Mouse (Mus musculus): ENCODE results near the gene Slc36a3. TPM values are rescaled to one million over a fixed set of nuclear protein-coding genes. Genes with fewer than 3 reads are reported as not detected.

Slc36a3 gene
- total RNA-seq, 1 experiment from 2014 or later, result not detected

GRCm38 (mm10) chr11:55087006-55087405, 64.5 kb downstream of the Slc36a3 start:
- ATAC-seq (replicated peaks; ENCODE audit: insufficient number of reproducible peaks, low FRiP score, low TSS enrichment, poor library complexity, severe bottlenecking), result peak; percentile 90

- ATAC-seq (replicated peaks; ENCODE audit: insufficient number of reproducible peaks, low FRiP score, low TSS enrichment, poor library complexity, severe bottlenecking), result no peak
Observed at GRCm38 (mm10) chr11:55085396-55085795, 66.1 kb downstream of the Slc36a3 start.

- ATAC-seq (replicated peaks; ENCODE audit: insufficient number of reproducible peaks, low FRiP score, low TSS enrichment, poor library complexity, severe bottlenecking), result no peak
Observed at GRCm38 (mm10) chr11:55084629-55085028, 66.9 kb downstream of the Slc36a3 start.

- ATAC-seq (replicated peaks; ENCODE audit: insufficient number of reproducible peaks, low FRiP score, low TSS enrichment, poor library complexity, severe bottlenecking), result no peak
Observed at GRCm38 (mm10) chr11:55081206-55081605, 70.3 kb downstream of the Slc36a3 start.

- ATAC-seq (replicated peaks; ENCODE audit: insufficient number of reproducible peaks, low FRiP score, low TSS enrichment, poor library complexity, severe bottlenecking), result no peak
Observed at GRCm38 (mm10) chr11:55079180-55079579, 72.3 kb downstream of the Slc36a3 start.

- no peak for ATAC-seq (replicated peaks; ENCODE audit: insufficient number of reproducible peaks, low FRiP score, low TSS enrichment, poor library complexity, severe bottlenecking)
Observed at GRCm38 (mm10) chr11:55078502-55078901, 73.0 kb downstream of the Slc36a3 start.

GRCm38 (mm10) chr11:55077331-55078231, 73.9 kb downstream of the Slc36a3 start, which contains the start of gene Ccdc69:
Gene Ccdc69, minus strand, starts transcription at chr11:55078131.
- ATAC-seq (replicated peaks; ENCODE audit: insufficient number of reproducible peaks, low FRiP score, low TSS enrichment, poor library complexity, severe bottlenecking), result peak; percentile 73

- ATAC-seq (replicated peaks; ENCODE audit: insufficient number of reproducible peaks, low FRiP score, low TSS enrichment, poor library complexity, severe bottlenecking), result peak; percentile 54
Observed at GRCm38 (mm10) chr11:55076234-55076633, 75.3 kb downstream of the Slc36a3 start.

GRCm38 (mm10) chr11:55075602-55076001, 75.9 kb downstream of the Slc36a3 start:
- ATAC-seq (replicated peaks; ENCODE audit: insufficient number of reproducible peaks, low FRiP score, low TSS enrichment, poor library complexity, severe bottlenecking), result no peak

Other genes starting within 250 kb of the Slc36a3 start
- gene Gpx3, start 249.3 kb downstream of the Slc36a3 start, total RNA-seq (2017), result 0.29 TPM in 1 of 3 replicates, not detected in the others
- gene Tnip1, start 188.8 kb downstream of the Slc36a3 start, total RNA-seq (2017), result 62.1 to 83.4 TPM (median 78.5 TPM) in 3 replicates
- gene Anxa6, start 118.3 kb downstream of the Slc36a3 start, total RNA-seq (2017), result 264 to 506 TPM (median 281 TPM) in 3 replicates
- 41.1 to 55.7 TPM (median 42.3 TPM) in 3 replicates for gene Ccdc69, start 73.6 kb downstream of the Slc36a3 start, total RNA-seq (2017)
- 182 to 271 TPM (median 223 TPM) in 3 replicates for gene Gm2a, start 53.6 kb downstream of the Slc36a3 start, total RNA-seq (2017)
- not detected in 3 replicates for gene Slc36a2, start 33.4 kb upstream of the Slc36a3 start, total RNA-seq (2017)
- gene Slc36a1, start 52.6 kb upstream of the Slc36a3 start, total RNA-seq (2017), result 5.2 to 11.1 TPM (median 8.1 TPM) in 3 replicates
- gene Fat2, start 184.9 kb upstream of the Slc36a3 start, total RNA-seq (2017), result not detected in 3 replicates

Data from monocyte, adult 5-6 weeks (primary cell).